Mouse (Mus musculus): ENCODE measurements around the gene Tada2a.

DNA sequence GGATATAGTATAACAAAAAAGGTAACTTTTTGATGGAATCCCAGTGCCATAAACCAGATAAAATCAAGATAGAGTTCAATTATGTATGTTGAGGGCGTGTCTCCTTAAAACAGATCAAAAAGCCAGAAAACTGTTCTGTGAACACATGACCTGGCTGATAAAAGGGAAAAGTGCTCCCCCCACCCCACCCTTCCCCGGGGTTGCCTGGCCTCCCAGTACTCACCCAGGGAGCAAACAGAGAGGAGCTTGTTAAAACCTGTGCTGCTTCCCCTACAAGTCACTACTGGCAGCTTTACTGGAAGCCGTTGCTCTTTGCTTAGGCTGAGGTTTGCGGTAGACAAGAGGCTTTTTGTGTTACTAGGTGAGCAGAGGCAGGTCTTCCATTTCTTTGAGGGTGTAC lies 82.1 kb downstream of the Tada2a start:
- TF ChIP-seq ZNF384 (IDR thresholded peaks at IDR 0.05; ENCODE audit: low read depth, low read length) (no peak), CHD2 (IDR thresholded peaks at IDR 0.05; ENCODE audit: low read depth, low read length) (no peak), HCFC1 (IDR thresholded peaks at IDR 0.05; ENCODE audit: borderline replicate concordance, insufficient read depth, low read length) (no peak), ZC3H11A (IDR thresholded peaks at IDR 0.05; ENCODE audit: borderline replicate concordance, low read depth, low read length) (no peak), MAFK (IDR thresholded peaks at IDR 0.05; ENCODE audit: insufficient read depth, low read depth, low read length) (no peak)

Measured in ES-E14 (cell line).